Mouse (Mus musculus) liver, postnatal 0 days (tissue): Measurements from ENCODE around the gene Arhgdib.

Experiments used
- CTCF ChIP-seq: sonication (generic); IDR thresholded peaks from 2 replicates; pipeline ENCODE4 v1.5.1; 2016; ENCODE audit warnings: antibody characterized with exemption, low read depth
- EP300 ChIP-seq: IDR thresholded peaks from 2 replicates; pipeline ENCODE4 v1.6.1; 2016; ENCODE audit warnings: antibody characterized with exemption, low read depth, mild to moderate bottlenecking

- TF ChIP-seq CTCF (no peak), EP300 (peak; percentile 84; the same call in 1 of the 2 replicates)
Observed at GRCm38 (mm10) chr6:136939326-136940187, 2.1 kb downstream of the Arhgdib start.
